Mouse (Mus musculus) heart, postnatal 25 days (tissue): ENCODE results near the gene Twist2. TPM values are rescaled to one million over a fixed set of nuclear protein-coding genes. Genes with fewer than 3 reads are reported as not detected.
A peak's percentile ranks its signal among the peaks of the same experiment; 100 is the strongest.

Experiments
- DNase-seq: peaks from one replicate; pipeline ENCODE4 v3.0.0; 2022; ENCODE audit warnings: low spot score
- intact Hi-C: fragments of 180-260 bp; cut with DNase I; formaldehyde crosslinking; loops from one replicate; pipeline ENCODE4 v1.15.1; 2025
- total RNA-seq, 2 experiments: library from RNA; stranded (reverse); gene quantifications; 2 replicates each; pipeline ENCODE4 v1.2.3; 2021

The Twist2 gene
- total RNA-seq, 2 experiments from 2014 or later: 1.2 to 1.9 TPM

- intact Hi-C loops: no loop called here
- DNase-seq: no peak
Measured at GRCm38 (mm10) chr1:91803416-91803815, 2.2 kb downstream of the Twist2 start.

DNA sequence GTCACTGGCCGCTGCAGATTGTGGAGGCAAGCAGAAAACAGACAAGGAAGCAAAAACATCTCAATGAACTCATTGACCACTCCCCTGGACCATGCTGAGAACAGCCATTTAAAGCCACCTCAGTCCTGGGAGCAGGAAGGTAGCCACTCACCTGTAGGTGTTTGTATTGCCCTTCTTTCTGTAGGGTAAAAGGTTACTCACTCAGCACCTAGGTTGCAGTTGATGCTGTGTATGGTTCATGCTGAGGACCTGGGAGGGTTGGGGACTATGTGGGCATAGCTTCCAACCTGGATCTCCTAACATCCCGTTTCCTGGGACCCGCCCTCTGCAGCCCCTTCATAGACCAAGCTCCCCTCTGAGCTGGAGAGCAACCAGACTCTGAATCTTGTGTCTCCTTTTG is 14.8 kb downstream of the Twist2 start:
- no peak for DNase-seq
- intact Hi-C loops: no loop called here

DNA sequence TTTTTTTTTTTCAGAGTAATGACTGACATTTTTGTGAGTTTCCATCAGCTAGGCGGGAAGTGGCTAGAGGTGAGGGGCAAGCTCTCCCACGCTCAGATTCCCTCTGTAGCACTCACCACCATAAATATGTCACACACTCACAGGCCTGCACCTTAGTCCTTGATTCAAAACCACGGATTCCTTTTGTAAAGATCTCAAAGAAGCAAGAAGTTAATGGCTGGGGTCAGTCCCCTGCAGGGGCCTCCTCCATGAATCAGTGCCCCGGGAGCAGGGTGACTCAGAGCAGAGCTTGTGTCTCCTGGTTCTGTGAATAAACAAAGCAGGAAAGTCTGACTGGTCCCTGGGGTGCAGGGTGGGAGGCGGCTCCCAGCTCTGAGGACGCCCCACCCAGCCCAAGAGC is 15.3 kb downstream of the Twist2 start:
- intact Hi-C loops: no loop called here
- DNase-seq: peak; percentile 19

DNA sequence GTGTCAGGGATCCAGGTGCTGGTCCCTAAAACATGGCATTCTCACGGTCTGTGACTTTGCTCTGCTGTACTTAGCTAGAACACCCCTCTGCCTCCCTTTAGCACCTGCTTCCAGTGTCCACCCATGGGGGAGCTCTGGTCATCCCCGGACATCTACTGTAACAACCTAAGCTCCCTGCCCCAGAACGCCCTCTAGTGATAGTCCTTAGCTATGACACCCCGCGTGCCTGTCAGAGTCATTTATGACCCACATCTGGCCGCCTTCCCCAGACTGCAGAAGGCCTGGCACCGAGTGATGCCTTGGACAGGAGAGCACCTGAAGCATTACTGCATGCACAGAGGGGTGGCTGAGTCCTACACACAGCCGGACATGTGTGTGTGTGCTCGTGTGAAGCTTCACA is 18.0 kb downstream of the Twist2 start:
- intact Hi-C loops: no loop called here
- no peak for DNase-seq

DNA sequence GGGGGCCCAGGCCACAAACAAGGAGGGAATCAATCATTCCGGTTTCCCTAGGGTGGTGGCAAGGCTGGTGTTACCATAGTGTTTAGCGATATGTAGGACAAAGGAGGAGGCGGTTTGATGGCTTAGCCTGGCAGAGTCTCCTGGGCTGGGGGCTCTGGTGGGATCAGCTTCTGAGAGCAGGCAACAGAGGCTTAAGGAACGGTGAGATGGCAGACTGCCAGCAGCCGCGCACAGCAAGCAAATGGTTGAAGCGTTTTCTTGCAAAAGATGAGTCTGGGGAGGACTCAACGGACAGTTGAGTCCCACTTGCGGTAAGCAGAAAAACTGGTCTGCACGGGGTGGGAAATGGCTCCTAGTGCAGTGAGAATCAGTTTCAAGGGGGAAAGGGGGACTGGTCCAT is 19.3 kb downstream of the Twist2 start:
- intact Hi-C loops: no loop called here
- DNase-seq: no peak

- intact Hi-C loops: no loop called here
Measured at GRCm38 (mm10) chr1:91822316-91822824, 21.1 kb downstream of the Twist2 start.

DNA sequence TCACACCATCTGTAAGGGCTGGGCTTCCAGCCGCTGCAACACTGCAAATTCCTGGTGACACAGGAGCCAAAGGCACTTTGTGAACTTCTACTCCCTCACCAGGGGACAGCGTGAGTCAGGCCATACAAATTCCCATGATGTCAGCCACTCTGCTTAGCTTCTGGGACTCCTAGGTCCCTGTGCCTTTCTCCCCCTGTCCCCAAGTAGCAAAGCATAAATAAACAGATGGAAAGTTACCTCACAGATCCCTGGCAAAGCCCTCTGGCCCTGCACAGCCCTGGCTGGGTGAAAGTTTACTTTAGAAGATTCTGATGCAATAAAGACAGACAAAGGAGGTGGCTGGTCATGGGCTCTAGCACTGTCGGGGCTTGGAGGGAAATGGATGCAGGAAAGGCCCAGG is 22.3 kb downstream of the Twist2 start:
- peak; percentile 70 for DNase-seq
- intact Hi-C loops: no loop called here

More at GRCm38 (mm10) chr1:91822316-91822824, 21.1 kb downstream of the Twist2 start:
- no peak for DNase-seq

DNA sequence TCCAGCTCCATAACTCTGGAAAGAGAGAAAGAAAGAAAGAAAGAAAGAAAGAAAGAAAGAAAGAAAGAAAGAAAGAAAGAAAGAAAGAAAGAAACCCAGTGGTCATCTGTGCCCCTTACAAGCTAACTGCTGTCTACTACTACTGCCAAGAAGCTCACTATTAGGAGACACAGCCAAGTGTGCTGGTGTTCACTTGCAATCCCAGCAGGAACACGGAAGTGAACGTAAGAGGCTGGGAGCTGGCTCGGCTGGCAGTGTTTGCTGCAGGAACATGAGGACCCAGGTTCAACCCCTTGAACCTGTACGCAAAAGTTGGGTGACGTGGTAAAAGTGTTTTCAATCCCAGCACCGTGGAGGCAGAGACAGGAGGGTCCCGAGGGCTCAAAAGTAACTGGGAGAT is 22.7 kb downstream of the Twist2 start:
- DNase-seq: no peak
- intact Hi-C loops: no loop called here

DNA sequence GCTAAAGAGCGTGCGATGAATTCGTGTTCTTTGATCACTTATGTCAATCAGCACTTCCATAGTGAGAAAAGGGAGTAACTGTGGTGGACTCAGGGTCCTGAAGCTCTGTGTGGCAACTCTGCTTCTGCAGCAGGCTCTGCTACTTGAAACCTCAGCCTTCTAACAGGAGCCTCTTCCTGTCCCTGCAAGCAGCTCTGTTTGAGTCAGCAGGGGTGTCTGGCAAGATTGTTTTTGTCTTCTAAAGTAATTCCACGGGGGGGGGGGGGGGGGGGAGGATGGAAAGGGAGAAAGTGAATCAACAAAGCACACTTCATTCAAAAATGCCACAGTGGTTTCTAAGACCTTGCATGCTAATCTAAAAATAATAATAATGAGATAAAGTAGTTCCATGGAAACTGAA is 24.0 kb downstream of the Twist2 start:
- intact Hi-C loops: no loop called here
- DNase-seq: no peak

- no peak for DNase-seq
- intact Hi-C loops: no loop called here
Measured at GRCm38 (mm10) chr1:91831978-91832377, 30.7 kb downstream of the Twist2 start.

GRCm38 (mm10) chr1:91839557-91839956 is 38.3 kb downstream of the Twist2 start:
- intact Hi-C loops: no loop called here
- no peak for DNase-seq

- DNase-seq: no peak
- intact Hi-C loops: no loop called here
Measured at GRCm38 (mm10) chr1:91839979-91840378, 38.7 kb downstream of the Twist2 start.

DNA sequence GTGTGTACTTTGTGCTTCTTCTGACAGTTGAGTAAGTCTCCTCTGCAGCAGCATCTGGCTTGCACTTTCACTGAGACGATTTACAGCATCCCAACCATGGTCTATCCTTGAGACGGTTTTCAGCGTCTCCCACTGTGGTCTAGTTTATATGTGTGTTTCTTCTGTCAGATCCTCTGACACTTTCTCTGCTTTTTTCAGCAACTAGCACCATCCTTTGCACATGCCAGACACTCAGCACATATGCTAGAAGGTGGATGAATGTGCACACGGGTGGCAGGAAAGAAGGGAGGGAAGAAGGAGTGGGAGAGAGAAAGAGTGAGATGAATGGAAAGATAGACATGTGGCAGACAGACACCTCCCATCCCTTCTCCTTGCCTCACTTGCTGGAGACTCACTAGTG is 43.0 kb downstream of the Twist2 start:
- intact Hi-C loops: no loop called here

DNA sequence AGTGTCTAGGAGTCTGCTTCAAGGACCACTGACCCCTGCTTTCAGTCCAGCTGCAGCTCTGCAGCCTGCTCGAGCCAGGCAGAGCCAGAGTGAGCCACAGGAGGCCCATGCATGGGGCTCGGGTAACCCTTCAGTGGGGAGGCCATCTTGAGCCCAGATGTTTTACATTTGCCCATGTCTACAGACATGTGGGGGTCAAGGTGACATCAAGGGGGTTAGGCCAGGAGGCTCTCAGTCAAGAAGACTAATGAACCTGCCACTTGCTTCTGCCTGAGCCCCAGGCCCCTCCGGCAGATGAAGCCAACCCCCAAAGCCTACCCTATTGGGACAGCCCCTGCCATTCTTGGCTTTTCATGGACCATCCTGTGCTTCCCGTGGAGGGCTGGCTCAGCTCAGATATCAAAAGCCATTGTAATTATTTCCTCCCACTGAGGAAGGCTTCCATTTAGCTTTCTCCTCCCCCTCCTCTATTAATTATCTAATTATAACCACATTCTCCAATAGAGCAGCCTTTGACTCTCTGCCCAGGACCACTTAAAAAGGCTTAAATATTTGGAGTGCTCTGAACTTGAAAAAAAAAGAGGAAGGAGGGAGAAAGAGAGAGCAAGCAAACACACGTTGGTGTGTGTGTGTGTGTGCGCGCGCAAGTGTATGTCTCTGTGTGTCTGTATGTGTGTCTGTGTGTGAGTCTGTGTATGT is 43.6 kb downstream of the Twist2 start:
- intact Hi-C loops: no loop called here
- DNase-seq: no peak

More for the DNA sequence above, 43.0 kb downstream of the Twist2 start:
- no peak for DNase-seq

- intact Hi-C loops: no loop called here
- DNase-seq: no peak
Measured at GRCm38 (mm10) chr1:91845380-91845957, 44.2 kb downstream of the Twist2 start.

DNA sequence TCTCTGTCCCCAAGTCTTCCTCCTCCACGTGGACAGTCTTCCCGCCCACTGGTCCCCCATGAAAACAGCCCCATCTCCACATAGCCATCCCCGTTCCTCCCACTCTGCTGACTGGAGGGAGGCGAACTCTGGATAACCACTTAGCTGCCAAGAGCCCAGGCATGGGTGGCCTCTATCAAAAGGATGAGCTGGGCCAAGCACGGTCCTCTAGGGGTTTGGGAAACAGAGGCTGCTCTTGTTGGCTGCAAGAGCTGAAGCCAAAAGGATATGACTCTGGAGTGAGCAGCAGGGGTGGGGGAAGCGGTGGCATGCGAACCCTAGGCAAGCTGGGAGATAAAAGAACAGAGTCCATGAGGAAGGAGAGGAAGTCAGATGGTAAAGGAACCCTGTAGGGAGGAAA is 50.0 kb downstream of the Twist2 start:
- DNase-seq: no peak
- intact Hi-C loops: no loop called here

- peak; percentile 55 for DNase-seq
- intact Hi-C loops: no loop called here
Measured at GRCm38 (mm10) chr1:91856771-91857664, 55.8 kb downstream of the Twist2 start.

DNA sequence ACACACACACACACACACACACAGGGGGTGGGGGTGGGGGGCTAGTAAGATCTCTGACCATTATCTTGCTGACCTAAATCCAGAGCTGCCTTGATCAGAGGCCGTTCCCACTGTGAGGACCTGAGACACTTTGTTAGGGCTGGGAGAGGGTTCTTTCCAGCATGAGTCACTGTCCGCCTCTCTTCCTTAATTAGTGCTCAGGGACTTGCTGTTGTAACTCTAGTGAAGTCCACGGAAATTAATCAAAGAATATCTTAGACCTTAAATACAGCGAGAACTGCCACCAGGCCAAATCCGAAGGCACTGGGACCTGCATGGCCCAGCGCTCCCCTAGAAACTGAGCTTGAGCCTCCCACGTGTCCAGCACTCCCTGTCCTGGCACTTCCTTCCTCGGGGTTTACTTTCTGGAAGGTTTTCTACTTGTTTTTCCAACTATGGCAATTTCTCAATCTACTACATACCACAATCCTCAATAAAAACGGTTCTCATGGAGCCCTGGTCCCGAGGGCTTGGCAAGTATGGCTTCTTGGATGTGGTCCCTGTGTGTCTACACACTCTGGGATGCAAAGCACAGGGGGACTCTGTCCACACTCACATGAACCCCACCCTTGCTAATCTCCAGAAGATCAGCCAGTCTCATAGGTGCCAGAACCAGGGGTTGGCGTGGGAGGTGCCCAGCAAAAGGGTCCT is 57.0 kb downstream of the Twist2 start:
- intact Hi-C loops: no loop called here
- DNase-seq: no peak

DNA sequence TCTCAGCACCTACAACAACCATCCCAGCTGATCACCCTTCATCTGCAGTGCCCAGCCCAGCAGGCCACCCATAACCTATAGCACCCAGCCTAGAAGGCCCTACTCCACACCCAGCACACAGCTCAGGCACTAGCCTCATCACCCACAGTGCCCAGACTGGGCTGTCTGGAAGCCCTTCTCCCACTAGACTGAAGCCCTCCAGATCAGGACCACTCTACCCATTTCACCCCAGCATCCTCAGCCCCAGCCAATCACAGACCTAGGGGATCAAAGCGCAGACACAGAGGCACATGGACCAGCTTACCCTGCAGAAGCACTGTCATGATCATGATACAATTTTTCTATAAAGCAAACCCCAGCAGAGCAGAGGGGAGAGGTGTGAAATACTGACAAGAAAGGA is 57.6 kb downstream of the Twist2 start:
- DNase-seq: no peak
- intact Hi-C loops: no loop called here

GRCm38 (mm10) chr1:91861511-91861910 is 60.2 kb downstream of the Twist2 start:
- DNase-seq: no peak
- intact Hi-C loops: no loop called here
